Mouse (Mus musculus): ENCODE results near the gene Nipsnap2.
A peak's percentile ranks its signal among the peaks of the same experiment; 100 is the strongest.

GRCm38 (mm10) chr5:129729286-129729685 is 4.4 kb downstream of the Nipsnap2 start:
- peak; percentile 18; the same call in 1 of the 2 replicates for TF ChIP-seq CTCF (IDR thresholded peaks at IDR 0.05; ENCODE audit: low read depth)
- 0 out of 2 replicates have a peak, but pooled peaks have one; percentile 35 for TF ChIP-seq EP300 (IDR thresholded peaks at IDR 0.05; ENCODE audit: low read depth)

Data from heart, postnatal 0 days (tissue).